Mouse (Mus musculus) urinary bladder, adult 2 months (tissue): ENCODE results near the gene Gtf2i. TPM values are rescaled to one million over a fixed set of nuclear protein-coding genes. Genes with fewer than 3 reads are reported as not detected.

Experiments
- DNase-seq: peaks from one replicate; pipeline ENCODE4 v3.0.0; 2022; ENCODE audit warnings: low spot score
- polyA plus RNA-seq: library from polyadenylated mRNA; depleted of rRNA; stranded (reverse); fragments of >200 nt; gene quantifications from 2 replicates; pipeline ENCODE4 v1.2.3, GENCODE M21; 2012; rRNA removed

Gene Gtf2i
- polyA plus RNA-seq, 1 experiment, result 152 TPM

GRCm38 (mm10) chr5:134214021-134214806, 100.3 kb downstream of the Gtf2i start:
- no peak for DNase-seq

- no peak for DNase-seq
Observed at GRCm38 (mm10) chr5:134209931-134210554, 104.5 kb downstream of the Gtf2i start.

- DNase-seq, result no peak
Observed at GRCm38 (mm10) chr5:134206721-134207120, 107.8 kb downstream of the Gtf2i start.

GRCm38 (mm10) chr5:134193664-134194063, 120.9 kb downstream of the Gtf2i start:
- no peak for DNase-seq

GRCm38 (mm10) chr5:134188571-134188970, 126.0 kb downstream of the Gtf2i start:
- no peak for DNase-seq

Other genes starting within 250 kb of the Gtf2i start
- gene Castor2, start 215.0 kb downstream of the Gtf2i start, polyA plus RNA-seq, result 6.5 and 10.3 TPM in 2 replicates
- gene Rcc1l, start 138.0 kb downstream of the Gtf2i start, polyA plus RNA-seq, result 14.4 and 18.2 TPM in 2 replicates
- gene Gtf2ird2, start 130.7 kb downstream of the Gtf2i start, polyA plus RNA-seq, result 9.4 and 10.9 TPM in 2 replicates
- 18.8 and 30.3 TPM in 2 replicates for gene Ncf1, start 85.1 kb downstream of the Gtf2i start, polyA plus RNA-seq
- 27.1 and 31.5 TPM in 2 replicates for gene Gtf2ird1, start 142.0 kb upstream of the Gtf2i start, polyA plus RNA-seq
- gene Clip2, start 237.7 kb upstream of the Gtf2i start, polyA plus RNA-seq, result 11.1 and 15.6 TPM in 2 replicates
- gene Syna, start 245.4 kb upstream of the Gtf2i start, polyA plus RNA-seq, result 0.09 and 0.10 TPM in 2 replicates